Mouse (Mus musculus) C2C12 (cell line): Measurements from ENCODE around the gene Mecr.

Experiments used
- CTCF ChIP-seq: IDR thresholded peaks from one replicate; pipeline ENCODE4 v1.5.1; 2011; ENCODE audit not compliant: control insufficient read depth, insufficient read depth, insufficient read length
- MAX ChIP-seq: IDR thresholded peaks from one replicate; pipeline ENCODE4 v1.6.1; 2011; ENCODE audit warnings: mild to moderate bottlenecking, control low read depth
- MYOD1 ChIP-seq: IDR thresholded peaks from one replicate; pipeline ENCODE4 v1.6.1; 2011; ENCODE audit warnings: low read depth; ENCODE audit not compliant: control insufficient read depth, insufficient read length

GRCm38 (mm10) chr4:131821161-131821731, 22.0 kb upstream of the Mecr start:
- TF ChIP-seq CTCF (no peak), MAX (no peak), MYOD1 (no peak)
